Mouse (Mus musculus) neural tube, embryonic 10.5 days (tissue): ENCODE data around the gene Kdelr2.

Experiments used
- DNase-seq: peaks from one replicate; pipeline ENCODE4 v3.0.0-alpha.2; 2017; ENCODE audit warnings: low spot score; ENCODE audit errors: extremely low spot score

The Kdelr2 gene

GRCm38 (mm10) chr5:143400501-143400900, 3.1 kb upstream of the Kdelr2 start:
- DNase-seq = no peak

- DNase-seq = no peak
Observed at GRCm38 (mm10) chr5:143401556-143401955, 2.1 kb upstream of the Kdelr2 start.

GRCm38 (mm10) chr5:143404148-143404930, 701 bp downstream of the Kdelr2 start:
- no peak for DNase-seq

- no peak for DNase-seq
Observed at GRCm38 (mm10) chr5:143405200-143405599, 1.6 kb downstream of the Kdelr2 start.

- DNase-seq = no peak
Observed at GRCm38 (mm10) chr5:143406548-143406947, 2.9 kb downstream of the Kdelr2 start.

GRCm38 (mm10) chr5:143409239-143409638, 5.6 kb downstream of the Kdelr2 start:
- no peak for DNase-seq

- DNase-seq = no peak
Observed at GRCm38 (mm10) chr5:143410841-143411395, 7.3 kb downstream of the Kdelr2 start.

GRCm38 (mm10) chr5:143421484-143421883, 17.8 kb downstream of the Kdelr2 start:
- no peak for DNase-seq

GRCm38 (mm10) chr5:143422990-143423389, 19.4 kb downstream of the Kdelr2 start:
- DNase-seq = no peak

GRCm38 (mm10) chr5:143423899-143424519, 20.4 kb downstream of the Kdelr2 start:
- peak; percentile 49 for DNase-seq

- peak; percentile 82 for DNase-seq
Observed at GRCm38 (mm10) chr5:143434421-143434820, 30.8 kb downstream of the Kdelr2 start.

- DNase-seq = no peak
Observed at GRCm38 (mm10) chr5:143441298-143441697, 37.7 kb downstream of the Kdelr2 start.

GRCm38 (mm10) chr5:143441753-143442152, 38.1 kb downstream of the Kdelr2 start:
- DNase-seq = no peak

- no peak for DNase-seq
Observed at GRCm38 (mm10) chr5:143463671-143464070, 60.0 kb downstream of the Kdelr2 start.

GRCm38 (mm10) chr5:143464100-143464756, 60.6 kb downstream of the Kdelr2 start, which contains the start of gene Daglb:
Daglb (plus strand) TSS chr5:143464584.
- DNase-seq = peak; percentile 87

GRCm38 (mm10) chr5:143464757-143465118, 61.1 kb downstream of the Kdelr2 start:
- no peak for DNase-seq

- DNase-seq = peak; percentile 15
Observed at GRCm38 (mm10) chr5:143465156-143466085, 61.8 kb downstream of the Kdelr2 start.

- no peak for DNase-seq
Observed at GRCm38 (mm10) chr5:143466891-143467669, 63.4 kb downstream of the Kdelr2 start.

- DNase-seq = no peak
Observed at GRCm38 (mm10) chr5:143467931-143468330, 64.3 kb downstream of the Kdelr2 start.

GRCm38 (mm10) chr5:143469628-143470027, 66.0 kb downstream of the Kdelr2 start:
- DNase-seq = no peak
